Mouse (Mus musculus) E14TG2a.4 (cell line): Measurements from ENCODE around the gene Pga5.

Experiments used
- CTCF ChIP-seq: conservative IDR thresholded peaks from 2 replicates; pipeline ENCODE4 v1.5.1; 2014; ENCODE audit warnings: low read length
- POU5F1 ChIP-seq: IDR thresholded peaks from 2 replicates; pipeline ENCODE4 v1.6.1; 2014; ENCODE audit warnings: low read length, borderline replicate concordance

DNA sequence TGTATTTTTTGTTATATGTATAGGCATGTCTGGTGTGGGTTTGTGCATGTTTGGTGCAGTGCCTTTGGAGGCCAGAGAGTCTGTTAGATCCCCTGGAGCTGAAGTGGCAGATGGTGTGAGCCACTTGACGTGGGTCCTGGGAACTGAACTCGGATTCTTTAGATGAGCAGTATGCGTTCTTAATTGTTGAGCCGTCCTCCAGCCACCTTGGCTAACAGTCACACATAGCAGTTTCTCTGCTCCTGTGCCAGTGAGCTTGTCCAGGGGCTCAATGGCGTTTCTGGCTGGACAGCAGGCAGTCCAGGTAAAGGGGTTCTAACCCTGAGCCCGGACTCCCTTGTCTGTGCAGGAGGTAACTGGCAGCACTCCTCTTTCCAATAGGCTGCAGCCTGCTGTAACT, 31.0 kb upstream of the Pga5 start:
- TF ChIP-seq CTCF (no peak), POU5F1 (no peak)
